Mouse (Mus musculus) hindbrain, embryonic 16.5 days (tissue): ENCODE results near the gene Efna4. TPM values are rescaled to one million over a fixed set of nuclear protein-coding genes. Genes with fewer than 3 reads are reported as not detected.

Source experiments
- polyA plus RNA-seq: library from polyadenylated mRNA; unstranded; fragments of >200 nt; fragmentation: Nextera tagmentation; extraction: Ambion mirVana; gene quantifications from 2 replicates; pipeline ENCODE4 v1.2.1, GENCODE M21; 2015

Gene Efna4
- polyA plus RNA-seq, 1 experiment from 2014 or later: 3.9 TPM

Other genes starting within 250 kb of the Efna4 start
- gene Rusc1, start 244.7 kb downstream of the Efna4 start, polyA plus RNA-seq: 101 and 112 TPM in 2 replicates
- not detected in 2 replicates for gene Gm43738, start 236.9 kb downstream of the Efna4 start, polyA plus RNA-seq
- gene Fdps, start 236.1 kb downstream of the Efna4 start, polyA plus RNA-seq: 511 and 525 TPM in 2 replicates
- 0.10 and 0.11 TPM in 2 replicates for gene Pklr, start 201.9 kb downstream of the Efna4 start, polyA plus RNA-seq
- 58.1 and 58.4 TPM in 2 replicates for gene Hcn3, start 177.8 kb downstream of the Efna4 start, polyA plus RNA-seq
- gene Clk2, start 173.2 kb downstream of the Efna4 start, polyA plus RNA-seq: 17.3 and 18.8 TPM in 2 replicates
- 166 and 172 TPM in 2 replicates for gene Scamp3, start 160.6 kb downstream of the Efna4 start, polyA plus RNA-seq
- gene Fam189b, start 154.9 kb downstream of the Efna4 start, polyA plus RNA-seq: 35.4 and 40.8 TPM in 2 replicates
- 51.8 and 54.0 TPM in 2 replicates for gene Gba, start 135.1 kb downstream of the Efna4 start, polyA plus RNA-seq
- 47.5 and 53.0 TPM in 2 replicates for gene Thbs3, start 122.8 kb downstream of the Efna4 start, polyA plus RNA-seq
- gene Mtx1, start 110.9 kb downstream of the Efna4 start, polyA plus RNA-seq: 163 and 166 TPM in 2 replicates
- gene Muc1, start 109.0 kb downstream of the Efna4 start, polyA plus RNA-seq: 0.59 and 0.90 TPM in 2 replicates
- 205 and 227 TPM in 2 replicates for gene Krtcap2, start 92.1 kb downstream of the Efna4 start, polyA plus RNA-seq
- 78.7 and 87.1 TPM in 2 replicates for gene Trim46, start 91.7 kb downstream of the Efna4 start, polyA plus RNA-seq
- 64.3 and 79.8 TPM in 2 replicates for gene Dpm3, start 78.7 kb downstream of the Efna4 start, polyA plus RNA-seq
- 39.4 and 43.9 TPM in 2 replicates for gene Slc50a1, start 67.5 kb downstream of the Efna4 start, polyA plus RNA-seq
- gene Efna1, start 56.9 kb downstream of the Efna4 start, polyA plus RNA-seq: 8.4 and 9.9 TPM in 2 replicates
- 77.9 and 78.0 TPM in 2 replicates for gene Efna3, start 15.1 kb downstream of the Efna4 start, polyA plus RNA-seq
- 74.6 and 84.1 TPM in 2 replicates for gene Adam15, start 12.0 kb upstream of the Efna4 start, polyA plus RNA-seq
- gene Dcst2, start 23.9 kb upstream of the Efna4 start, polyA plus RNA-seq: 0.10 and 0.11 TPM in 2 replicates
- gene Dcst1, start 27.2 kb upstream of the Efna4 start, polyA plus RNA-seq: 0.66 and 1.1 TPM in 2 replicates
- gene Zbtb7b, start 56.7 kb upstream of the Efna4 start, polyA plus RNA-seq: 0.79 and 0.88 TPM in 2 replicates
- 0.60 TPM in 1 of 2 replicates, not detected in the other for gene Lenep, start 64.8 kb upstream of the Efna4 start, polyA plus RNA-seq
- gene Flad1, start 73.8 kb upstream of the Efna4 start, polyA plus RNA-seq: 34.7 and 36.6 TPM in 2 replicates
- gene Cks1b, start 80.4 kb upstream of the Efna4 start, polyA plus RNA-seq: 87.9 and 91.5 TPM in 2 replicates
- gene Shc1, start 80.4 kb upstream of the Efna4 start, polyA plus RNA-seq: 16.9 and 23.8 TPM in 2 replicates
- gene Pygo2, start 92.2 kb upstream of the Efna4 start, polyA plus RNA-seq: 34.1 and 45.6 TPM in 2 replicates
- 25.0 and 26.4 TPM in 2 replicates for gene Pbxip1, start 98.7 kb upstream of the Efna4 start, polyA plus RNA-seq
- 137 and 156 TPM in 2 replicates for gene Pmvk, start 116.5 kb upstream of the Efna4 start, polyA plus RNA-seq
- gene Kcnn3, start 182.1 kb upstream of the Efna4 start, polyA plus RNA-seq: 9.0 and 10.4 TPM in 2 replicates